Mouse (Mus musculus): ENCODE data around the gene Gm21870. TPM values are rescaled to one million over a fixed set of nuclear protein-coding genes. Genes with fewer than 3 reads are reported as not detected.
"Not testable (repeated sequence)": the region's sequence is repeated elsewhere in the genome, so short reads cannot be mapped to it uniquely, and the experiment has no call there.

Gm21870 gene
- polyA plus RNA-seq (2016; fragmentation: Nextera tagmentation; extraction: Ambion mirVana) = not detected in 2 replicates

DNA sequence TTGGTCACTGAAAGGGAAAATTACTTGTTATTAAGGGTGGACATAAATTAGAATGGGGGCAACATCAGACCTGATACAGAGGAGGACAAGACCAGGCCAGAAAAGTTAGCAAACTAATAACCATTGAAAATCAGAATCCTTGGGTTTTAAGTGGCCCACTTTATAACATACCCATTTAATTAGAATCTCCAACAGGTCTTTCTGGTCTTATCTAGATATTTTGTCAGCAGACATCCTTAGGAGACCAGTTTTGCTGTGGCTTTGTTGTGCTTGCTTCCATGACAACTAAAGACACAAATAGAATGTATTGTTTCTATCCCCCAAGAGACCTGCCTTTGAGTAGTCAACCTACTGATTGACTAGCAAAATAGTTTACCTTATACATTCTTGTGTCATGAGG lies at the start of gene Gm21870:
Gene Gm21870, minus strand, starts transcription at position 101 of the 400 bp plus-strand sequence.
- not testable (repeated sequence) for DNase-seq (ENCODE audit: low spot score); H3K27me3 ChIP-seq (ENCODE audit: insufficient read depth, poor library complexity, severe bottlenecking); H3K9me3 ChIP-seq; H3K4me3 ChIP-seq; H3K27ac ChIP-seq; H3K36me3 ChIP-seq; H3K4me1 ChIP-seq

- not testable (repeated sequence) for H3K27me3 ChIP-seq (ENCODE audit: insufficient read depth, poor library complexity, severe bottlenecking); H3K9me3 ChIP-seq; H3K36me3 ChIP-seq; DNase-seq (ENCODE audit: low spot score); H3K27ac ChIP-seq; H3K4me3 ChIP-seq; H3K4me1 ChIP-seq
- 54% methylated on average over 2 of the region's 4 CpGs for WGBS
These were observed 30.2 kb downstream of the Gm21870 start, which contains the start of gene Btbd35f6 for GRCm38 (mm10) chrX:33956440-33956839. TSS of gene Btbd35f6 (minus strand) at chrX:33956540.

Other genes with a start within 250 kb of the Gm21870 start
- gene Btbd35f6, start 30.3 kb downstream of the Gm21870 start, polyA plus RNA-seq (2016; fragmentation: Nextera tagmentation; extraction: Ambion mirVana) = not detected in 2 replicates
- not detected in 2 replicates for gene Btbd35f9, start 174.7 kb upstream of the Gm21870 start, polyA plus RNA-seq (2016; fragmentation: Nextera tagmentation; extraction: Ambion mirVana)